Mouse (Mus musculus): ENCODE measurements at regions not wholly inside any gene's neighbourhood (a gene's known extent, or its start where the extent isn't known, plus 50 kb on each side); places are given as distances from the start of the nearest gene placed in this dataset.
A peak's percentile ranks its signal among the peaks of the same experiment; 100 is the strongest.

DNA sequence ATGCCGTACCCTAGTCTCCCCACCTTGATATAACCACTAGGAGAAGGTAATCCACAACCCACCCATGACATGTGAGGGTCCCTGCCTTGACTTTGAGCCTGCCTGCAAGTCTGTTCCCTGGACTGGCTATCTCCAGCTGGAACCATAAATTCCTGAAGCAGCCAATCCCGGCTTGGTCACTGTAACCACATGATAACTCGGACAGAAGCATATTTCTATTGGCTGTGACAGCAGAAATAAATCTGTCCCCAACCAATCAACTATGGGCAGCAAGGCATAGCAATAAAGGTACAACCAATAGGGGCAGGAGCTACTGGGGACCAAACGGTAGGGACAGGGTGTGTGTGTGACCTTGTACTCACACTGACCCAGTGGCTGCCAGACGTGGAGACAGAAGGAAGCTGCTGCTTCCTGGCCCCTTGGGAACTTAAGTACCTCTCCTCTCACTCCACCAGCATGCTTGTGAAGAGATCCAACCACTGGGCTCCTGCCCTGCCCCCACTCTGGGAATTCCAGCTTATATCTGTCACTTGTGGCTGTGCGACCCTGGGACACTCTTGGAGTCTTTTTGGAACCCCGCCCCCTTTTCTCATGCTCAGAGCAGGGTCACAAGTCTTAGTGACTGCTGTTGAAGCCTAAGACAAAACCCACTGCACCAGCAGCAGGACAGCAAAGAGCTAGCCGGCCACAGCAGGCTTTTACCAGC, 51.8 kb upstream of the Ttc34 start:
- peak; percentile 62 for DNase-seq

DNA sequence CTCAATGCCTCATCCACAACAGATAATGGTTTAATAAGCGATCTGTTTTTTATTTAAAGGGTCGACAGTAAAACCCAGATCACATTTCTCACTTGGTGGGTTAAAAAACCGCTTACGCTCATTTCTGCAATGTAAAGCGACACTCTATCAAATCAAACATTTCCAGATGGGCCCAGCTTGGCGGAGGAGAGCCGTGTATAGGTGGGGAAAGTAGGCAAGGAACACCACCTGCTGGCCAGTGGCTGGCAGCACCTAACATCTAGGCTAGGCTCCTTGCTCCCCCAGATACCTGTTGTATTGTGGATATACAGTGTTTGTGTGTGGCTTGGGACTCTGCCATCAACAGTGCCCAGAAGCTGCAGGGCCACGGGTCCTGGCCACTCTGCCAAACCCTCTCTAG, 50.1 kb upstream of the Ttc34 start:
- peak; percentile 52 for DNase-seq

All from kidney, postnatal 14 days (tissue).